Mouse (Mus musculus): ENCODE data around the gene Tmem9b.

Gene Tmem9b

DNA sequence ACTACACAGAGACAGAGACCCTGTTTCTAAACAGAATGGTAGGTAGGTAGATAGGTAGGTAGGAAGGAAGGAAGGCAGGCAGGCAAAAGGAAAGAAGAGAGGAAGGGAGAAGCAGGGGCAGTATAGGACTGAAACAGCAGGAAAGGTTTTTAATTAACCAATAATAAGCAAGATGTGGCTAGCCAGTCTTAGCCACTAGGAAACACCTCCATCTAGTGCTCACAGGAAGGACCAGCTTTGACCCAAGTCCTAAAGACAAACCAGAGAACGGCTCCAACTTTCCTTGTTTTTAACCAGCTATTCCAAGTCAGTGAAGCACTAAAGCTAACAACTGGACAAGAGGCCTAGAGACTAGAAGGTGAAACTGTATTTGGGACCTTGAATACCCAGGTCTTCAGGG is 4.9 kb downstream of the Tmem9b start:
- in situ Hi-C loops (cut with MboI; ENCODE audit: low pct_unique_long_range_greater_than_20kb in 1 of 2, low sequenced_read_pairs in 2 of 2, unreplicated experiment in 1 of 2) = no loop called here

DNA sequence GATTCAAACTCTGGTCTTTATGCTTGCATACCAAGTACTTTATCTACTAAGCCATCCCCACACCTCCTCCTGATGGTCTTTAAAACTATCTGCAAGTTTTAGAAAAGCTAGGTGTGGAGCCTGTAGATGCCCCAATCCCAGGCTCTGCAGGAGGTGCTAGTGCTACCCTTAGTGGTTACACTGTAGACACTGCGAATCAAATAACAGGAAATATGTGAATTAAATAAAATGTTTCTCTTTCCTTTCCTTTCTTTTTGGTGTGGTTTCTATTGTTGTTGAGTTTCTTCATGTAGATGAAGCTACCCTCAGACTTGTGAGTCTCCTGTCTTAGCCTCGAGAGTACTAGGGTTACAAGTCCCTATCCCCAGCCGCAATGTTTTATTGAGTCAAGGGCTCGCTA is 11.0 kb downstream of the Tmem9b start:
- in situ Hi-C loops (cut with MboI; ENCODE audit: low pct_unique_long_range_greater_than_20kb in 1 of 2, low sequenced_read_pairs in 2 of 2, unreplicated experiment in 1 of 2) = no loop called here

DNA sequence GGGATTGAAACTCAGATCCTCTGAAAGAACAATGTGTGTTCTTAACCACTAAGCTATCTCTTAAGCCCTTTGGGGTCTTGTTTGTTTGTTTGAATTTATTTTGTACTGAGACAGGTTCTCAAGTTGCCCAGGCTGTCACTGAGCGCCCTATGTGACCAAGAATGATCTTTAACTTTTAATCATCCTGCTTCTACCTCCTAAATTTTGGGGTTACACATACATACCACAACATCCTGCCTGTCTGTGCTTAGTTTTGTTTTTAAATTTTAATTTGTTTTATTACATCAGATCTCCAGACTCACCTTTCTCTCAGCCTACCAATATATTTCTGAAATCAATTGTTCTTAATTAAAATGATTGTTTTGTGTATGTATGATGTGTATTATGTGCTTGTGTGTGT is 11.6 kb downstream of the Tmem9b start:
- in situ Hi-C loops (cut with MboI; ENCODE audit: low pct_unique_long_range_greater_than_20kb in 1 of 2, low sequenced_read_pairs in 2 of 2, unreplicated experiment in 1 of 2) = no loop called here

DNA sequence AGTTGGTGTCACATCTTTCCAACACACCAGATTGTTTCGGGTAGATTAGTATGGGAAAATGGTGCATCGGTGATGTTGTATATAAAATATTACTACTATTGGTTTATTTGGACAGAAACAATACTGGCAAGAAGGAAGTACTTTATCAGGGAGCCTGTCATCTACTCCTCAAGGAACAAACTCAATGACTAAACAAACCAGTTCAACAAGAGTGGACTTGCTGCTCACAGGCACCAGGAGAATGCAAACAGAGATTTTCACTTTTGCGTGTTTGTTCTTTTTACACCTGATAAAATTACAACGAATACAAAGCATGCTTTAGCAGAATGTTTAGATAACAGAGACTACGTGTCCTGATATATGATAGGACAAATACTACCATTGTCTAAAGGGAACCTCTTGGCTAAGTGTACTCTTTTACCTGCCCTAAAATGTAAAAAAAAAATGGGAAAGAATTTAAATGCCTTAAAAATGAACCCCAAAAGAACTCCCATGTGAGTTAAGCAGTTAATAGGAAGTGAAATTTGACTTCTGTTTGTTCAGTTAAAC is 12.8 kb downstream of the Tmem9b start:
- in situ Hi-C loops (cut with MboI; ENCODE audit: low pct_unique_long_range_greater_than_20kb in 1 of 2, low sequenced_read_pairs in 2 of 2, unreplicated experiment in 1 of 2) = no loop called here

DNA sequence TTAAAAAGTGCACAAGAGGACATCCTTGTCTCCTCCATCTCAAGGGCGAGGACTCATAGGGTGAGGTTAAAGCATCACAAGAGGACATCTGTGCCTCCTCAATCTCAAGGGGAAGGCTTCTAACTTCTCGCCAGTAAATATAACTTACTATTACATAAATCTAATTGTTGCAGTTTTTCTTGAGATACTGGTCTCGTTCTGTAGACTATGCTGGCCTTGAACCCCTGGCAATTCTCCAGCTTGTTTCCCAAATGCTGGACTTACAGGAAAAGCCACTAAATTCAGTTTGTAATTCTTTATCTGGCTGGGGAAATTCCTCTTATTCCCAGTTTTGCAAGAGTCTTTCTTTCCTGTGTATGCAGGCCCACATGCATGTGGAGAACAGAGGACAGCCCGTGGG is 17.9 kb downstream of the Tmem9b start:
- in situ Hi-C loops (cut with MboI; ENCODE audit: low pct_unique_long_range_greater_than_20kb in 1 of 2, low sequenced_read_pairs in 2 of 2, unreplicated experiment in 1 of 2) = no loop called here

DNA sequence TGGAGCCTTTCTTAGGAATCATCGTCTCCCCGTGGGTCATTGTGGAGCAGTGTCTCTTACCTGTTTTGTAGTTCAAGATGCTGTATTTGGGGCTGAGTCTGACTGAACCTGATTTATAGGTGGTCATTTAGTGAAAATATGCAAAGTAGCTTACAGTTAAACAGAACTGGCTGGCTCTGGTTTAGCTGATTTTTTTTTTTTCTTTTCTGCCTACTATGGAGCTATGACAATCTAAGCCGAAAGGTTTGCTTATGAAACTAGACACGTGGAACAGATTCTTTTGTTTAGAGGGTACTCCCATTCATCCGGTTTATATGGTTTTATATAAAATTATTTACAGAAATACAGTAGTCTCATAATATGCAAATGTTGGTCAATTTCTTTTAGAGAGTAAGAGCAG is 21.0 kb downstream of the Tmem9b start, which contains the start of gene Ascl3:
Gene Ascl3, minus strand, starts transcription at position 101 of the 400 bp plus-strand sequence.
- in situ Hi-C loops (cut with MboI; ENCODE audit: low pct_unique_long_range_greater_than_20kb in 1 of 2, low sequenced_read_pairs in 2 of 2, unreplicated experiment in 1 of 2) = no loop called here

DNA sequence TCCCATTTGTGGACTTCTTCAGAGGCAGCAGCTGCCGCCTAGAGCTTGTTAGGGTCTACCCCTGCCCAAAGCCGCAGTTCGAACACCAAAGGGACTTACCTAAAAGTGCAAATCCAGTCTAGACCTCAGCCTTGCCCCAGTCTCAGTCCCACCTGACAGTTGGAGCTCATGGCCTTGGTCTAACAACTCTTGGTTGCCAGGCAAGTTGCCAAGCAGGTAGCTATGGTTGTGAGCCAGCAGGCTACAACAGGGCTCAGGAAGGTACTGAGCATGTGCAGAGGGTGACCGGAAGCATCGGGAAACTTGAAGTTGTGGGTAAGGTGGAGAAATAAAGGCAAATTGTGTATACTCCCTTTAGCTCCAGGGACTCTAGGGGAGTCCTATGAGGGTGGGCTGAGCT is 29.0 kb downstream of the Tmem9b start, which contains the start of gene BC051019:
Gene BC051019, minus strand, starts transcription at position 154 of the 400 bp plus-strand sequence.
- in situ Hi-C loops (cut with MboI; ENCODE audit: low pct_unique_long_range_greater_than_20kb in 1 of 2, low sequenced_read_pairs in 2 of 2, unreplicated experiment in 1 of 2) = no loop called here

DNA sequence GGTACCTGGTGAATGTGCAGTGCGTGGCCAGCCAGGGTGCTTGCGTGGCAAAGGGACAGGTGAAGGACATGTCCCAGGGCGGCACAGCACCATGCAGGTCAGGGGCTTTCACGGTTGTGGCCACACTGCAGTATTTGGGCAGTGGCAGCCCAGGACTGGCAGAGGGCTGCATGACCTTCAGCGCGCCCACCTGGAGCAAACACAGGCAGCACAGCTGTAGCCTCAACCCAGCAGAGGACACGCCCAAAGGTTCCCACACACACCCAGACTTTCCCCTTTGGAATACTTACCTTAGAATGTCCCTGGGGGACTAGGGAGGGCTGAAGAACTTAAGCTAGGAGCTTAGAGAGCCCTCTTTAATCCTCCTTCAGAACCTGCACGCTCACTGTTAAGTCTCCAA is 29.6 kb downstream of the Tmem9b start:
- in situ Hi-C loops (cut with MboI; ENCODE audit: low pct_unique_long_range_greater_than_20kb in 1 of 2, low sequenced_read_pairs in 2 of 2, unreplicated experiment in 1 of 2) = no loop called here

DNA sequence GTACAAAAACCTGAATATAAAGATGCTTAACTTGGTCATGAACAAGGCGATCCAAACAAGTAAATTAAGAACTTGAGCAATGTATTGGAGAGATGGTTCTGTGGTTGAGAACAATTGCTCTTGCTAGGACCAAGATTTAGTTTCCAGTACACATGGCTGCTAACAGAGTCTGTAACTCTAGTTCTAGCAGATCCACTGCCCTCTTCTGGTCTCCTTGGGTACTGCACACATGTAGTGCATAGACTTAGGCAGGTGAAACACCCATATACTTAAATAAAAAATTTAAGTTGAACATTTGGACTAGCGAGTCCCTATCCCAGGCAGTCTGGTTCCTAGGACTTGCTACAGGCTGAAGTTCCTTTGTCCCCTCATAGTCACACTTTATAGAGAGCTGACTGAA is 30.1 kb downstream of the Tmem9b start:
- in situ Hi-C loops (cut with MboI; ENCODE audit: low pct_unique_long_range_greater_than_20kb in 1 of 2, low sequenced_read_pairs in 2 of 2, unreplicated experiment in 1 of 2) = no loop called here

DNA sequence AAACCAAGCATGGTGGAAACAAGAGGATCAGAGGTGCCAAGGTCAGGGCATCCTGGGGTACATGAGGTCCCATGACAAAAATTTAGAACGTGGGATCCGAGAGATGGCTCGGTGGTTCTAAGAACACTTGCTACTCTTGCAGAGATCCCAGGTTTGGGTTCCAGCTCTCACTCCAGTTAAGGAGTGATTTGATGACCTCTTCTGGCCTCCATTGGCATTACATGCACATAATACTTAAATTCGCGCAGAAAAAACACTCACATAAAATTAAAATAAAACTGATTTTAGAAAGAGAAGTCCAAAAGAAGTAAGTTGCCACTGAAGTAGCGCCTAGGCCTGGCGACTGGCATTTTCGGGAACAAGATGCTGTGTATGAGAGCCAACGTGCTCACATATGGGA is 33.4 kb downstream of the Tmem9b start:
- in situ Hi-C loops (cut with MboI; ENCODE audit: low pct_unique_long_range_greater_than_20kb in 1 of 2, low sequenced_read_pairs in 2 of 2, unreplicated experiment in 1 of 2) = loop anchor here in 1 of 2 experiments (10.0 kb wide), 1 partner anchor 174 kb away; no protein-coding TSS in a partner anchor

DNA sequence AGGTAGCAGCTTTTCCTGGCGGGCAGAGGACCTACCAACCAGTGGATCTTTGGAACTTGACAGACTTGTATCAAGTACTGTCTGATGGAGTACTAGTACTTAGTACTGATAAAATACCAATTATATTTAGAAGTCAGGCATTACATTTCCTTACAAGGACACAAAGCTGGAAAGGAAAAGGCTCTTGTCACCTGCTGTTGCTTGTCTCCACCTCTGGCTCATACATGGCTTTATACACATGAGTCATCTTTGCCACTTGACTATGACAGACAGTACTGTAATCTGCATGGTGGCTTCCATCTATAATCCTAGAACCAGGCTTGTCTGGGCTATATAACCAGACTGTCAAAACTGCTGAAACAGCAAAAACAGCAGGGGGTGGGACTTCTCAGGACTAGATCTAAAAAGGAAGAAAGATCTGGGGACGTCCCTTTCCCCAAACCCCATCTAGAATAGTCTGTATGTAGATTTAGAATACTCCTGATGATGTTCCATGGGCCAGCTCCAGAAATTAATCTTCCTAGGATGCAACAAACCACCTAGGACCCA is 39.2 kb downstream of the Tmem9b start:
- in situ Hi-C loops (cut with MboI; ENCODE audit: low pct_unique_long_range_greater_than_20kb in 1 of 2, low sequenced_read_pairs in 2 of 2, unreplicated experiment in 1 of 2) = loop anchor here in 1 of 2 experiments (10.0 kb wide), 1 partner anchor 169 kb away; no protein-coding TSS in a partner anchor

DNA sequence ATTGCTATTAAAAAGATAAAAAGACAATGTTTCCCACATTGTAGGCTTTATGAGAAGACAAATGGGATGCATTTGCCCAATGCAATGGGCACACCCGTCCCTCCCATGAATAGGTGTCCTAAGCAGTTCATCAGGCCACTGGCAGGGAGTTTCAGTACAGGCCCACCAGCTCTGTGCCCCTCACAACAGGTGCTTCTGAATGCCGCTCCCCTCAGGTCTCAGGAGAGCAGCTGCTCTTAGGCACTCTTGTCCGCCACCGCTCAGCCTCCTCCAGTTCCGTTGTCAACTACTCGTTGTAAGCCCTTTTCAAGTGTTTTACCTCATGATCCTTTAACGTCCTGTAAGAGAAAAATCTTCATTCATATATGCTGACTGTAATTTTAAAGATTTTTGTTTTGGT is 40.5 kb downstream of the Tmem9b start:
- in situ Hi-C loops (cut with MboI; ENCODE audit: low pct_unique_long_range_greater_than_20kb in 1 of 2, low sequenced_read_pairs in 2 of 2, unreplicated experiment in 1 of 2) = loop anchor here in 1 of 2 experiments (10.0 kb wide), 1 partner anchor 167 kb away; no protein-coding TSS in a partner anchor

DNA sequence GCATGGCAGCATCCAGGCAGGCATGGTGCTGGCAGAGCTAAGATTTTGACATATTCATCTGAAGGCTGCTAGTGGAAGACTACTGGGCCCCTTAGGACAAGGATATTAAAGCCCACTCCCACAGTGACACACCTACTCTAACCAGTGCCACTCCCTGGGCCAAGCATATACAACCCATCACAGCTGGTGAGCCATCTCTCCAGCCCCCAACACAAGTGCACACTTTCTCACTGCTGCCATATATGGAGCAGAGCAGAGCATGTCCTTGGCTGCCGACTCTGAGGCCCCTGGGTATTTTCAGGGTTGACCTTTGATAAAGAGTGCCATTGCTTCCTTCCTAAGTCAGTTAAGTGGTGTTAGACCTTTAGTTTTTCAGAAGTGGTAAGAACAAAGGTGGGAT is 42.6 kb downstream of the Tmem9b start:
- in situ Hi-C loops (cut with MboI; ENCODE audit: low pct_unique_long_range_greater_than_20kb in 1 of 2, low sequenced_read_pairs in 2 of 2, unreplicated experiment in 1 of 2) = loop anchor here in 1 of 2 experiments (10.0 kb wide), 1 partner anchor 165 kb away; no protein-coding TSS in a partner anchor

DNA sequence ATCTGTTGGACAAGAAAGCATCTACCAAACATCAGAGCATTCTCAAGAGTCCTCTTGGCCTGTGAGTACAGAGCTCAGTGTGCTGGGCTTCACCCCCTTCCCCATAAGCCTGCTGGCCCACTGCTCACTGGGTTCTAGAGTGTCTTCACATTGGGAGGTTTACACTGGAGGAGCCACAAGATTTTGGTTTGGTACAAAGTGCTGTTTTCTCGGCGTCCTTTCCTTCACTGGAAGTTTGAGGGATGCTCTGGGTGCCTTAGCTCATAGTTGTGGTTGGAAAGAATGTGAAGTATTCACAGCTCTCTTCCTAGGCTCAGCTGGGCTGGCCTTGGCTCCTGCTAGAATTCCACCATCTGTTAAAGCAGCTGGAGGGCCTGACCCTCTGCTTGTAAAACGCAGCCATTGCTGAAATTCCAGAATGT is 43.7 kb downstream of the Tmem9b start:
- in situ Hi-C loops (cut with MboI; ENCODE audit: low pct_unique_long_range_greater_than_20kb in 1 of 2, low sequenced_read_pairs in 2 of 2, unreplicated experiment in 1 of 2) = no loop called here

DNA sequence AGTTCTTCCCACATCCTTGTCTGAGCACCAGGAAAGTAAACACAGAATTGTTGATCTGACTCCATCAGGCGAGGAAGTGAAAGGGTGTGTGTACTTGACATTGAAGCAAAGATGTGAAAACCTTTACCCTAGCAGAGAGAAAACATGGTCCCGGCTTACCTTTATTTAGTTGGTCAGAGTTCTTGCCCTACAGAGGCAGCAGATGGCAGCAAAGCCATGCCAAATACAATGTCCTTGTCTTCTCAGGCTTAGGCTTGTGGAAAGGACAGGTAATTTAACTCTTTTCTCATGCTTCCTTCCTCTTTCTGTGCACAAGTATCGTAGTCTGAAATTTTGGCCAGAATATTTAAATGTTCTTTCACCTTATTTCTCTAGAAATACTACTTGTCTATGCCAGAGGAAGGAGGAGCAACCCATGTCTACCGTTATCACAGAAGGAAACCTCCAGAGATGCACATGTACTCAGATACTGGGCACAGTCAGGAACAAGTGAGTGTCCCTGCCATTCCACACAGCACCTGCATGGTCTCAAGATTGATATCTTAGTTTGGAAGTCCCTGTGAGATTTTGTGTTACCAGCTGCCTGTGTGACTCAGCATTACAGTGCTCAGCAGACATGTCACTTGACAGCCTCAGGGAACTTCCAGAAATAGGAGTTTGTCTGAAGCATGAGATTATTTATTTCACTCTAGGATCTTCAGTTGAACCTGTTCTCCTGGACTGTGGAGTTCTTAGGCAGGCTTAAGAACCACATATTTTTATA is 45.5 kb downstream of the Tmem9b start:
- in situ Hi-C loops (cut with MboI; ENCODE audit: low pct_unique_long_range_greater_than_20kb in 1 of 2, low sequenced_read_pairs in 2 of 2, unreplicated experiment in 1 of 2) = no loop called here

DNA sequence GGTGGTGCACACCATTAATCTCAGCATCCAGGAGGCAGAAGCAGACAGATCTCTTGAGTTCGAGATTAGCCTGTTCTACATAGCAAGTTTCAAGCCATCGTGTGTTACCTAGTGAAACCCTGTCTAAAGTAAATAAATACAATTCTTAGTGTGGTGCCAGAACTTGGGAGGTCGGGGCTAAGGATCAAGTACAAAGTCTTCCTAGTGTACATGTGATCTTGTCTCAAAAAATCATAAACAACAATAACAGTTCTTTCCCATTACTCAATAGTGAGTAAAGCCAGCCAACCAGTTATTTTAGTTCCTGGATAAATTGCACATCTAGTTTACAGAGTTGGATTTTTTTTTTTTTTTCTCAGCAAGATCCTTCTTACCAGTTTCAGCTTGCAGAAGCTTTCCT is 48.2 kb downstream of the Tmem9b start:
- in situ Hi-C loops (cut with MboI; ENCODE audit: low pct_unique_long_range_greater_than_20kb in 1 of 2, low sequenced_read_pairs in 2 of 2, unreplicated experiment in 1 of 2) = no loop called here

DNA sequence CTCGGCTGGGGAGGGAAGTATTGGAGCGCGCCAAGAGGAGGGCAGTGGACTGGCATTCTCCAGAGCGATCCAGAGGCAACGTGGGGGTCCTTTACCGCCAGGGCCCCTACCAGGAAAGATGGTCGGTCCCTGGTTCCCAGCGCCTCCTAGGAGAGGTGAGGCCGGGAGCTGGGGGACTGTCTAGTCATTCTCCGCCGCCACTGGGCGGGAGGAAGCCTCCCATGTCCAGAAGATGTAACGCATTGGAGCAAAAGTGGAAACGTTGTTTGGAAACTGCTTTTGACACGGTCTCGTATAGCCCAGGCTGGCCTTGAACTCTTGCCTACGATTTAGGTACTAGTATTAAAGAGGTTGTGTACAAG is 48.7 kb downstream of the Tmem9b start:
- in situ Hi-C loops (cut with MboI; ENCODE audit: low pct_unique_long_range_greater_than_20kb in 1 of 2, low sequenced_read_pairs in 2 of 2, unreplicated experiment in 1 of 2) = no loop called here

DNA sequence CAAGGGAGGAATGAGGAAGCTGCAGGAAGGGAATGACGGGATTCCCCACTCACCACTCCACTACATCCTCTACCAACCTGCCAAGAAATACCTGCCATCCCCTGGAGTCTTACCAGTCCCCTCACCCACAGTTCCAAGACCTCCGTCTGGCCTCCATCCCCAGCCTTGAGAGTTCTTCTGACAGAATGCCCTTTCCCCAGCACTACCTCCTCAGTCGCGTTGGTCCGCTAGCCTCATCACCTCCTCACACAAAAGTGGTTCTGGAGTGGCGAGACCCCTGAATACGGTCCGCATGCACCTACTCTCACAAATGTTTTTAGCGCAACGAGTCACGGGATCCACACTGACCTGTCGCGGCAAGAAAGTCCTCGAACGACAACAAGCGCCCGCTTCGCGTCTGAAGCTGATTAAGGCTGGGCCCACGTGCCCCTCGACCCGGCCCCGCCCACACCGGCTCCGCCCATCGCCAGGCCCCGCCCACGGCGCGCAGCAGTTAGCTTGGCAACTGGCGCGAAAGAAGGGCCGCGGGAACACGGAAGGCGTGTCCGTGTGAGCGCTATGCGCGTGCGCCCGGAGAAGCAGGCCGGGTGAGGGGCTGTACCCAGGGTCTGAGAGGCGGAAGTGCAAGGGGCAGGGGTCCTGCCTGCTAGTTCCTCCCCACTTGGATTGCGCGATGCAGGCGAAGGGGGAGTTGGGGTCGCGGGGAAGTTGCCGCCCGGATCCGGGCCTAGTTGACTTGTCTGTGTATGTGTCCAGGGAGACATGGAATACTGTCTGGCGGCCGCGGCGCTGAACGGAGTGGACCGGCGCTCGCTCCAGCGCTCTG is 49.3 kb downstream of the Tmem9b start, which contains the start of the genes St5 and Akip1:
Gene St5, minus strand, starts transcription at position 416 of the 826 bp plus-strand sequence.
Gene Akip1, plus strand, starts transcription at position 501 of the 826 bp plus-strand sequence.
- in situ Hi-C loops (cut with MboI; ENCODE audit: low pct_unique_long_range_greater_than_20kb in 1 of 2, low sequenced_read_pairs in 2 of 2, unreplicated experiment in 1 of 2) = no loop called here

DNA sequence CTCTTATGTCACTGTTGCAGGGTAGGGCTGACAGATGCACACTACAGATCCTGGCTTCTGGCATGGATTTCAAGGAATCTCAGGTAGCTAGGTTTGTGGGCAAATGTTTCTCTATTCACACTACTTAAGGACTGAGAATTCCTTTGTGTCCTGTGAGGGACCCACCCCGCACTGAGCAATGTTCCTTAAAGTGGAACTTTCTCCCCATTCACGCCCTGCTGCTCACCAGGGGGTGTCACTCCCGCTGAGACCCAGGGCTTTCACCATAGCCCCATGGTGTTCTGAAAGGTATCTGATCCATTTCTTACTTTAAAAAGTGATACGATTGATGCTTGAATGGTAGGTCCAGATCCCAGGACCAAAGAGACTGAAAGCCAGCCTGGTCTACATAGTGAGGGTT is 50.0 kb downstream of the Tmem9b start:
- in situ Hi-C loops (cut with MboI; ENCODE audit: low pct_unique_long_range_greater_than_20kb in 1 of 2, low sequenced_read_pairs in 2 of 2, unreplicated experiment in 1 of 2) = no loop called here
